Mouse (Mus musculus) MEL (cell line): ENCODE results near the gene Clca2. TPM values are rescaled to one million over a fixed set of nuclear protein-coding genes. Genes with fewer than 3 reads are reported as not detected.

Experiments
- DNase-seq: peaks from one replicate; pipeline ENCODE4 v3.0.0; 2011; ENCODE audit warnings: low read depth, low spot score
- H3K27ac ChIP-seq: 2 replicates; pipeline ENCODE4 v1.5.1; 2012; ENCODE audit warnings: low read depth, mild to moderate bottlenecking, control low read depth, low read length, moderate library complexity; ENCODE audit not compliant: control insufficient read depth
- H3K27me3 ChIP-seq, 2 experiments: fragments of 150-350 bp in 1 of 2; sonication (generic) in 1 of 2; 2 replicates each; pipeline ENCODE4 v1.6.1; 2012; ENCODE audit warnings: low read length in 2 of 2, mild to moderate bottlenecking in 2 of 2, improper control_type of control experiment in 1 of 2, moderate library complexity in 1 of 2; ENCODE audit not compliant: insufficient read depth in 2 of 2, control insufficient read depth in 1 of 2
- H3K36me3 ChIP-seq, 2 experiments: 2 replicates each; pipeline ENCODE4 v1.6.1; 2012 to 2014; ENCODE audit warnings: low read length in 2 of 2, improper control_type of control experiment in 1 of 2, inconsistent platforms in 1 of 2, mild to moderate bottlenecking in 1 of 2; ENCODE audit not compliant: insufficient read depth in 2 of 2, control insufficient read depth in 1 of 2
- H3K4me1 ChIP-seq, 2 experiments: fragments of 150-350 bp in 1 of 2; sonication (generic) in 1 of 2; 2 replicates each; pipeline ENCODE4 v1.6.1; 2012; ENCODE audit warnings: low read length in 2 of 2, improper control_type of control experiment in 1 of 2, mild to moderate bottlenecking in 1 of 2; ENCODE audit not compliant: insufficient read depth in 2 of 2, control insufficient read depth in 1 of 2
- H3K4me3 ChIP-seq, 2 experiments: fragments of 150-350 bp in 1 of 2; sonication (generic) in 1 of 2; 2 replicates each; pipeline ENCODE4 v1.5.1; 2012; ENCODE audit warnings: low read depth in 2 of 2, low read length in 2 of 2, mild to moderate bottlenecking in 2 of 2, moderate library complexity in 2 of 2, control low read depth in 1 of 2, improper control_type of control experiment in 1 of 2; ENCODE audit not compliant: control insufficient read depth in 1 of 2, insufficient read depth in 1 of 2
- H3K79me2 ChIP-seq: 2 replicates; pipeline ENCODE4 v1.6.1; 2012; ENCODE audit warnings: mild to moderate bottlenecking, low read length, moderate library complexity; ENCODE audit not compliant: control insufficient read depth, poor library complexity, insufficient read depth
- H3K9ac ChIP-seq: 2 replicates; pipeline ENCODE4 v1.6.1; 2012; ENCODE audit warnings: low read depth, mild to moderate bottlenecking, control low read depth, low read length, moderate library complexity; ENCODE audit not compliant: control insufficient read depth, poor library complexity, severe bottlenecking
- H3K9me3 ChIP-seq: fragments of 150-350 bp; sonication (generic); replicated peaks from 2 replicates; pipeline ENCODE4 v1.6.1; 2012; ENCODE audit warnings: mild to moderate bottlenecking, low read length, improper control_type of control experiment, moderate library complexity; ENCODE audit not compliant: insufficient read depth
- CTCF ChIP-seq, 3 experiments: IDR thresholded peaks in 2 of 3; conservative IDR thresholded peaks in 1 of 3; 2 replicates each; pipeline ENCODE4 v1.5.1; 2011 to 2012; ENCODE audit warnings: low read length in 3 of 3, low read depth in 2 of 3, mild to moderate bottlenecking in 2 of 3, improper control_type of control experiment in 1 of 3, inconsistent platforms in 1 of 3, mixed read lengths in 1 of 3, moderate library complexity in 1 of 3; ENCODE audit not compliant: control insufficient read depth in 1 of 3, insufficient read depth in 1 of 3, poor library complexity in 1 of 3, severe bottlenecking in 1 of 3
- EP300 ChIP-seq, 2 experiments: IDR thresholded peaks; 2 replicates each; pipeline ENCODE4 v1.6.1; 2011; ENCODE audit warnings: improper control_type of control experiment in 2 of 2, low read length in 2 of 2, low read depth in 1 of 2, mild to moderate bottlenecking in 1 of 2
- GABPA ChIP-seq: IDR thresholded peaks from 2 replicates; pipeline ENCODE4 v1.6.1; 2012; ENCODE audit warnings: low read depth, mild to moderate bottlenecking, inconsistent platforms, low read length, improper control_type of control experiment, moderate library complexity
- GATA1 ChIP-seq: IDR thresholded peaks from 2 replicates; pipeline ENCODE4 v1.6.1; 2011; ENCODE audit warnings: low read depth, low read length, improper control_type of control experiment
- MAZ ChIP-seq: IDR thresholded peaks from 2 replicates; pipeline ENCODE4 v1.6.1; 2012; ENCODE audit warnings: low read depth, mild to moderate bottlenecking, inconsistent platforms, low read length, improper control_type of control experiment
- POLR2A ChIP-seq, 2 experiments: IDR thresholded peaks; 2 replicates each; pipeline ENCODE4 v1.6.1; 2011 to 2012; ENCODE audit warnings: low read length in 2 of 2, mild to moderate bottlenecking in 2 of 2, control low read depth in 1 of 2, improper control_type of control experiment in 1 of 2, low read depth in 1 of 2, moderate library complexity in 1 of 2; ENCODE audit not compliant: control insufficient read depth in 1 of 2, insufficient read depth in 1 of 2, poor library complexity in 1 of 2
- RAD21 ChIP-seq: IDR thresholded peaks from 2 replicates; pipeline ENCODE4 v1.6.1; 2011; ENCODE audit warnings: mild to moderate bottlenecking, low read depth, low read length, improper control_type of control experiment
- SMC3 ChIP-seq: IDR thresholded peaks from 2 replicates; pipeline ENCODE4 v1.6.1; 2011; ENCODE audit warnings: low read depth, low read length, improper control_type of control experiment
- TAL1 ChIP-seq: IDR thresholded peaks from 2 replicates; pipeline ENCODE4 v1.6.1; 2012; ENCODE audit warnings: mild to moderate bottlenecking, inconsistent platforms, low read length, moderate library complexity, mixed read lengths
- TCF12 ChIP-seq: IDR thresholded peaks from 2 replicates; pipeline ENCODE4 v1.6.1; 2014; ENCODE audit warnings: low read depth, mild to moderate bottlenecking, inconsistent platforms, low read length, improper control_type of control experiment, moderate library complexity
- ZC3H11A ChIP-seq: IDR thresholded peaks from 2 replicates; pipeline ENCODE4 v1.6.1; 2012; ENCODE audit warnings: low read depth, mild to moderate bottlenecking, inconsistent platforms, low read length, improper control_type of control experiment
- ZKSCAN1 ChIP-seq: IDR thresholded peaks from 2 replicates; pipeline ENCODE4 v1.6.1; 2012; ENCODE audit warnings: low read depth, mild to moderate bottlenecking, inconsistent platforms, low read length, improper control_type of control experiment, moderate library complexity
- polyA plus RNA-seq, 2 experiments: library from polyadenylated mRNA; stranded (reverse) in 1 of 2; unstranded in 1 of 2; fragments of >175 nt in 1 of 2; fragments of >200 nt in 1 of 2; gene quantifications; 2 replicates each; pipeline versions ENCODE4 v1.2.1 to v1.2.4; 2012; ENCODE audit warnings: low replicate concordance in 2 of 2, low read depth in 1 of 2; ENCODE audit not compliant: insufficient read length in 2 of 2, insufficient read depth in 1 of 2, missing spikeins in 1 of 2
- total RNA-seq: library from RNA; depleted of rRNA; stranded (reverse); fragments of 300-350 nt; gene quantifications from 2 replicates; pipeline ENCODE4 v1.2.3, GENCODE M21; 2012

Gene Clca2
- total and polyA plus RNA-seq, 3 experiments, result not detected

DNA sequence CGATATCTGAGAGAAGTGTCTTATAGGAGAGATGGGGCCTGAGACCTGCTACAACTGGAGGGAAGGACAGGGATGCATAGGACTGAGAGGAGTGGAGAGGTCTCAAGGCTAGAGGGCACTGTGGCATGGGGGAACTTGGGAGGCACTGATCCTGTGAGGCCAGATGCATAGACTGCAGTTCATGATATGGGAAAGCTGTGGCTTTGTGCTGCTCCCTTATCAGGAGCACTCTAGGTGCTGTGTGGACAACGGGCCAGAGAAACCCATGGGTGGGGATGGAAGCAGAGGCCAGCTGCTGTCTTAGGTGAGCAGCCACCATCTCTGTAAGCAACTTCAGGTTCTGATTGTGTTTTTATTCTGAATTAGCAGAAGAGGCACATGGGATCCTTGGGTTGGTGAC lies 15.9 kb upstream of the Clca2 start:
- Histone ChIP-seq H3K9me3 (no peaks in the 10 kb centered on the region), H3K36me3 (peaks cover 0 to 14% of the 10 kb centered on the region in 2 experiments; a peak in 2 of 4 replicates), H3K4me3 (no peak overlapping the region), H3K79me2 (peaks cover 2% of the 10 kb centered on the region; the same call in 1 of the 2 replicates), H3K27me3 (no peaks in the 10 kb centered on the region), H3K27ac (no peak overlapping the region), H3K4me1 (peaks cover 2 to 19% of the 10 kb centered on the region in 2 experiments; a peak in 2 of 4 replicates), H3K9ac (no peak overlapping the region)
- DNase-seq, result peak; percentile 26
- TF ChIP-seq CTCF (IDR thresholded peaks at IDR 0.05 in 2 of 3, conservative IDR thresholded peaks at IDR 0.05 in 1 of 3; ENCODE audit: control insufficient read depth in 1 of 3, insufficient read depth in 1 of 3, low read depth in 2 of 3, low read length in 3 of 3, poor library complexity in 1 of 3, severe bottlenecking in 1 of 3) (peak in 2 of 3 experiments; percentile 4 to 15; a peak in 1 of 6 replicates), EP300 (IDR thresholded peaks at IDR 0.05; ENCODE audit: low read depth in 1 of 2, low read length in 2 of 2) (peak; percentile 12 to 51; a peak in 2 of 4 replicates), MAZ (no peak), TAL1 (peak; percentile 28), ZKSCAN1 (no peak), GATA1 (no peak), TCF12 (peak; percentile 70; the same call in 1 of the 2 replicates), GABPA (no peak)

DNA sequence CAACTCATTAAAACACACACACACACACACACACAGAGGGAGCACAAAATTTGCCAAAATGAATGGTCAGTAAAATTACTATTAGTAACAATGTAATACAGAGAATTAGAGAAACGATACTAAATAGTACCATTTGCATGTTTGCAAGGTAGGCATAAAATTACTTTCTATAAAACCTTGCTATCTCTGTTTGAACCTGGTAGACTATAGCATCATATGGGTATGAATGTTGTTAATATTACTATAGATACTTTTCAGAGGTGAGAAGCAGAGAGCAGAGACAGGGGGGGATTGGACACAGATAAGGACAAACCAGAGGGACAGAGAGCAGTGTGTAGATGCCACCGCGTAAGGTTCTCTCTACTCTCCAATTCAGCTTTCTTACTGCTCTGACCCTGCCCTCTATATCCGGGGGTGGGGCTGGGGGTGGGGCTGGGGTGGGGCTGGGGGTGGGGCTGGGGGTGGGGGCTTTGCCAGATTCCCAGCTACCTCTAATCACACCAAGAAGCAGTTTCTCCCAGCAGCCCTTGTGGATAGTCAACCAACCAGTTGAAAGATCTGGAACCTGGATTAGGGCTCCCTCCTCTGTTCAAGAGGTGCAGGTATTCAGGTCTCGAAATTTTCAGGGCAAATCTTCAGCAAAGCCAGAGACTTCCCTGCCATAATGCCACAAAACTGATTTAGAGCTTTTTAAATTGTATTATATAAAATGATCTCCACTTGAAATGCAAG lies 6.7 kb upstream of the Clca2 start:
- H3K27ac ChIP-seq, result no peak overlapping the region
- TF ChIP-seq CTCF (IDR thresholded peaks at IDR 0.05 in 2 of 3, conservative IDR thresholded peaks at IDR 0.05 in 1 of 3; ENCODE audit: control insufficient read depth in 1 of 3, insufficient read depth in 1 of 3, low read depth in 2 of 3, low read length in 3 of 3, poor library complexity in 1 of 3, severe bottlenecking in 1 of 3) (peak in 1 of 3 experiments; percentile 38; a peak in 2 of 6 replicates), RAD21 (peak; percentile 39), SMC3 (peak; percentile 37), POLR2A (IDR thresholded peaks at IDR 0.05; ENCODE audit: control insufficient read depth in 1 of 2, insufficient read depth in 1 of 2, low read depth in 1 of 2, low read length in 2 of 2, poor library complexity in 1 of 2) (no peak)
- TF ChIP-seq, all 39 proteins: peak for 3
- H3K9ac ChIP-seq, result no peak overlapping the region
- H3K27me3 ChIP-seq, result no peaks in the 10 kb centered on the region
- DNase-seq, result peak; percentile 33
- no peak overlapping the region for H3K4me3 ChIP-seq
- H3K4me1 ChIP-seq, result peaks cover 0 to 14% of the 10 kb centered on the region in 2 experiments; a peak in 3 of 4 replicates
- no peaks in the 10 kb centered on the region for H3K79me2 ChIP-seq
- peaks cover 0 to 3% of the 10 kb centered on the region in 2 experiments; a peak in 2 of 4 replicates for H3K36me3 ChIP-seq
- no peaks in the 10 kb centered on the region for H3K9me3 ChIP-seq

DNA sequence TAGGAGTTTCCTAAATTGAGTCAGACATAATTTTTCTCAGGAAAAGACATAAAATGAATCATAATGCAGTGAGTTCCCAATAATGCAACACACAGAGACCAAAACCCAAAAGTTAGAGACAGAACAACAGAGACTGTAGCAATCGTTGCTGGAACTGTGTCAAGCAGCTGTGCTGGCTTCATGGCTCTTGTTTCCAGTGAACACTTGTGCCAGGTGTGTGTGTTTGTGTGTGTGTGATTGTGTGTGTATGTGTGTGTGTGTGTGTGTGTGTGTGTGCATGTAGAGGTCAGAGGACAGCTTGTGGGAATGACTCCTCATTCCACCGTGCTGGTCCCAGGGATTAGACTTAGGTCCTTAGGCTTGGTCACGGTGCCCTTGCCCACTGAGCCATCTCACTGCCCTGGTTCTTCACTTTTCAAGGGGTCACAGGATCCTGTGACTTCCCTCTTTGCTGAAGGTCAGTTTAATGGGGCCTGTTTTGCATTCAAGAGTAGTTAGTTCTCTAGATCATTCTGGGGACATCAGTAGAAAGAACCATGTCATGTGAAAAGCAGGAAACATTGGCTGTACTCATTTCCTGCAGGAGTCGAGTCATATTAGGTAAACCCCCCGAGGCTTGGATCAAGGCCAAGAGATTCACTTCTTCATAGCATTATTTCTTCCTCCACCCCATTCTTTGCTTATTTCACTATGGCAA lies 6.0 kb upstream of the Clca2 start:
- peaks cover 0 to 14% of the 10 kb centered on the region in 2 experiments; a peak in 3 of 4 replicates for H3K4me1 ChIP-seq
- DNase-seq, result peak; percentile 24

More for the DNA sequence above, 6.0 kb upstream of the Clca2 start:
- Histone ChIP-seq H3K79me2 (no peaks in the 10 kb centered on the region), H3K27me3 (no peaks in the 10 kb centered on the region), H3K36me3 (peaks cover 0 to 3% of the 10 kb centered on the region in 2 experiments; a peak in 2 of 4 replicates), H3K27ac (no peak overlapping the region), H3K4me3 (no peak overlapping the region)
- TF ChIP-seq ZC3H11A (no peak), POLR2A (IDR thresholded peaks at IDR 0.05; ENCODE audit: control insufficient read depth in 1 of 2, insufficient read depth in 1 of 2, low read depth in 1 of 2, low read length in 2 of 2, poor library complexity in 1 of 2) (no peak), RAD21 (no peak), MAZ (no peak), ZKSCAN1 (no peak)
- TF ChIP-seq, all 39 proteins: peak for 0
- Histone ChIP-seq H3K9ac (no peak overlapping the region), H3K9me3 (no peaks in the 10 kb centered on the region)
